Mouse (Mus musculus) neural tube, embryonic 13.5 days (tissue): ENCODE data around the gene Pan2. TPM values are rescaled to one million over a fixed set of nuclear protein-coding genes. Genes with fewer than 3 reads are reported as not detected.

Experiments used
- ATAC-seq: fragments of 200-750 bp; cut with Nextera tagmentation; 2 replicates; pipeline ENCODE4 v1.8.0; 2017; ENCODE audit warnings: low read depth, mild to moderate bottlenecking, moderate TSS enrichment, moderate library complexity
- H3K27ac ChIP-seq: fragments of 300-500 bp; sonication (generic); replicated peaks from 2 replicates; pipeline ENCODE4 v1.5.1; 2015; ENCODE audit warnings: moderate library complexity, mild to moderate bottlenecking, inconsistent platforms
- H3K27me3 ChIP-seq: fragments of 300-500 bp; sonication (generic); 2 replicates; pipeline ENCODE4 v1.6.1; 2015; ENCODE audit warnings: mild to moderate bottlenecking, inconsistent platforms
- H3K36me3 ChIP-seq: fragments of 300-500 bp; sonication (generic); 2 replicates; pipeline ENCODE4 v1.6.1; 2015; ENCODE audit warnings: mild to moderate bottlenecking, inconsistent platforms
- H3K4me1 ChIP-seq: fragments of 300-500 bp; sonication (generic); replicated peaks from 2 replicates; pipeline ENCODE4 v1.6.1; 2015; ENCODE audit warnings: inconsistent platforms
- H3K4me2 ChIP-seq: fragments of 300-500 bp; sonication (generic); 2 replicates; pipeline ENCODE4 v1.6.1; 2015; ENCODE audit warnings: inconsistent platforms, mild to moderate bottlenecking, moderate library complexity
- H3K4me3 ChIP-seq: fragments of 300-500 bp; sonication (generic); 2 replicates; pipeline ENCODE4 v1.5.1; 2015; ENCODE audit warnings: mild to moderate bottlenecking, inconsistent platforms
- H3K9ac ChIP-seq: fragments of 300-500 bp; sonication (generic); 2 replicates; pipeline ENCODE4 v1.6.1; 2015; ENCODE audit warnings: moderate library complexity, mild to moderate bottlenecking, inconsistent platforms
- H3K9me3 ChIP-seq: fragments of 300-500 bp; sonication (generic); 2 replicates; pipeline ENCODE4 v1.6.1; 2016; ENCODE audit warnings: inconsistent platforms
- WGBS: fragments of 180-500 bp; shearing (Covaris S2); methylation state at CpG from one replicate; pipeline ENCODE4 v1.1.7; 2015; 5-methylcytosine and 5-hydroxymethylcytosine counted together
- polyA plus RNA-seq: library from polyadenylated mRNA; unstranded; fragments of >200 nt; fragmentation: Nextera tagmentation; extraction: Ambion mirVana; gene quantifications from 2 replicates; pipeline ENCODE4 v1.2.1, GENCODE M21; 2015

Pan2 gene
- polyA plus RNA-seq, 1 experiment from 2014 or later, result 22.2 TPM

DNA sequence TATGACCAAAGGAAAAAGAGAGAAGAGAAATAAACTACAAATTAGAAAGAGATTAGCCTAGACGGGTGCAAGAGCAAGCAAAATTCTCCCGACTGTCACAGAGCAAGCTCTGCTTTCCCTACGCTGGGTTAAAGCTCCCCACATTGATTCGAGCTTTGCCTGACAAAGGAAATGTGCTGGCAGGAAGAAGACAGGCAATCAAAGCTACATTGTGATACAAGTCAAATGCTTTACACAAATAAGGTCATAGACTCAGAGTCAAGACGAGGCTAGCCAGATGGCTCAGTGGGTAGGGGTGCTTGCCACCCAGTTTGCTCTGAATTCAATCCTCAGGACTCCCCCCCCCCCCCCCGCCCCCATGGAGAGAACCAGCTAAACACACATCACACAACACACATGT is 66.9 kb downstream of the Pan2 start:
- Histone ChIP-seq H3K4me3 (no peak overlapping the region), H3K4me1 (peaks cover 22% of the 10 kb centered on the region), H3K9ac (no peak overlapping the region), H3K27me3 (no peaks in the 10 kb centered on the region), H3K9me3 (no peaks in the 10 kb centered on the region), H3K4me2 (no peak overlapping the region), H3K36me3 (peaks cover 7% of the 10 kb centered on the region), H3K27ac (peak overlapping the region; percentile 98; the same call in 1 of the 2 replicates)
- 60% methylated on average over 6 of the region's 6 CpGs for WGBS
- ATAC-seq, result no peak

DNA sequence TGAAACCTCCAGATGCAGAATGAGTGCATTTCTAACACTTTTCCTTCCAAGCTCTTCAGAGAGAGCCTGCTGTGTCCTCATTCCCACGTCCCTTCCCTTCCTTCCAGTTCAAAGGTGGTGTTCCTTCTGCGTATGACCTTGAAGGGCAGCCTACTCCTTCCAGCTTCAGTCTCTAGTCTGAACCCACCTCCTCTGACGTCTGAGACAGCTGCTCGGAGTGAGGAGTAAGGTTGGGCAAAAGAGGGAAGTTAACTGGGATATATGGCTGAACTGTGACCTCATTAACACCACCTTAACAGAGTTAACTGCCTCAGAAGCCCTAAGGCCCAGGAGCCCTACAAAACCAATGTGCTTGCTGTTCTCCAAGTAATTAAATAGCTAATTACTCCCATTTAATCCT is 67.5 kb downstream of the Pan2 start:
- 56% methylated on average over 4 of the region's 4 CpGs for WGBS
- no peaks in the 10 kb centered on the region for H3K9me3 ChIP-seq
- H3K9ac ChIP-seq, result no peak overlapping the region
- no peaks in the 10 kb centered on the region for H3K27me3 ChIP-seq
- ATAC-seq, result no peak
- H3K4me2 ChIP-seq, result no peak overlapping the region
- peaks cover 22% of the 10 kb centered on the region for H3K4me1 ChIP-seq
- peaks cover 1% of the 10 kb centered on the region for H3K36me3 ChIP-seq
- no peak overlapping the region for H3K27ac ChIP-seq
- no peak overlapping the region for H3K4me3 ChIP-seq

Other genes with a start within 250 kb of the Pan2 start
- 448 and 456 TPM in 2 replicates for gene Ptges3, start 244.4 kb upstream of the Pan2 start, polyA plus RNA-seq
- 2,119 and 2,171 TPM in 2 replicates for gene Atp5b, start 220.1 kb upstream of the Pan2 start, polyA plus RNA-seq
- 10.9 and 12.2 TPM in 2 replicates for gene Baz2a, start 211.8 kb upstream of the Pan2 start, polyA plus RNA-seq
- gene Rbms2, start 123.0 kb upstream of the Pan2 start, polyA plus RNA-seq, result 12.4 and 12.7 TPM in 2 replicates
- gene Gls2, start 108.9 kb upstream of the Pan2 start, polyA plus RNA-seq, result 1.1 and 1.7 TPM in 2 replicates
- gene Spryd4, start 91.5 kb upstream of the Pan2 start, polyA plus RNA-seq, result 21.3 and 21.5 TPM in 2 replicates
- gene Mip, start 77.5 kb upstream of the Pan2 start, polyA plus RNA-seq, result not detected in 2 replicates
- gene Timeless, start 71.3 kb upstream of the Pan2 start, polyA plus RNA-seq, result 24.0 and 31.2 TPM in 2 replicates
- 0.17 and 0.32 TPM in 2 replicates for gene Apon, start 49.2 kb upstream of the Pan2 start, polyA plus RNA-seq
- not detected in 2 replicates for gene Apof, start 34.7 kb upstream of the Pan2 start, polyA plus RNA-seq
- 22.6 and 23.7 TPM in 2 replicates for gene Stat2, start 32.8 kb upstream of the Pan2 start, polyA plus RNA-seq
- gene Il23a, start 4.6 kb upstream of the Pan2 start, polyA plus RNA-seq, result 0.25 and 0.38 TPM in 2 replicates
- gene Cnpy2, start 19.1 kb downstream of the Pan2 start, polyA plus RNA-seq, result 221 and 241 TPM in 2 replicates
- 228 and 239 TPM in 2 replicates for gene Cs, start 34.4 kb downstream of the Pan2 start, polyA plus RNA-seq
- gene Coq10a, start 65.7 kb downstream of the Pan2 start, polyA plus RNA-seq, result 34.9 and 41.0 TPM in 2 replicates
- gene Ankrd52, start 73.8 kb downstream of the Pan2 start, polyA plus RNA-seq, result 9.5 and 12.1 TPM in 2 replicates
- not detected in 2 replicates for gene Slc39a5, start 97.9 kb downstream of the Pan2 start, polyA plus RNA-seq
- 124 and 129 TPM in 2 replicates for gene Nabp2, start 108.2 kb downstream of the Pan2 start, polyA plus RNA-seq
- gene Rnf41, start 108.3 kb downstream of the Pan2 start, polyA plus RNA-seq, result 73.4 and 74.3 TPM in 2 replicates
- 176 and 184 TPM in 2 replicates for gene Smarcc2, start 155.9 kb downstream of the Pan2 start, polyA plus RNA-seq
- gene Myl6, start 190.8 kb downstream of the Pan2 start, polyA plus RNA-seq, result 1,017 and 1,105 TPM in 2 replicates
- 4.1 and 5.0 TPM in 2 replicates for gene Myl6b, start 195.3 kb downstream of the Pan2 start, polyA plus RNA-seq
- gene Esyt1, start 222.5 kb downstream of the Pan2 start, polyA plus RNA-seq, result 31.5 and 35.1 TPM in 2 replicates
- 19.4 and 19.9 TPM in 2 replicates for gene Zc3h10, start 244.4 kb downstream of the Pan2 start, polyA plus RNA-seq
- 2,522 and 2,730 TPM in 2 replicates for gene Rpl41, start 246.0 kb downstream of the Pan2 start, polyA plus RNA-seq